Comparison of ENCODE assay signal across 8 mouse cellular contexts in genomic region chr16:44357571-44358268, GRCm38 (mm10). TPM values are rescaled to one million over a fixed set of nuclear protein-coding genes. Genes with fewer than 3 reads are reported as not detected.
DNase-seq lines count a peak whose midpoint lies in the region; ATAC-seq and TF ChIP-seq lines count a peak whose summit lies in the region.

No protein-coding gene starts in this region.

- peaks cover 6% of the 10 kb centered on the region; the same call in 1 of the 2 replicates for H3K36me3 ChIP-seq in heart, embryonic 11.5 days (ENCODE audit: control insufficient read depth, insufficient read depth, low read length)
- 0 out of 2 replicates have a peak, but pooled peaks cover 3% of the 10 kb centered on the region for H3K36me3 ChIP-seq in midbrain, postnatal 0 days (ENCODE audit: insufficient read depth, low read length)

- TF ChIP-seq CTCF in midbrain, postnatal 0 days (IDR thresholded peaks at IDR 0.05), result no peak

- no peaks in the 10 kb centered on the region for H3K27me3 ChIP-seq in heart, embryonic 11.5 days (ENCODE audit: control insufficient read depth, insufficient read depth, low read length)
- no peaks in the 10 kb centered on the region for H3K27me3 ChIP-seq in midbrain, postnatal 0 days (ENCODE audit: insufficient read depth, low read length)

- H3K4me2 ChIP-seq in heart, embryonic 11.5 days, result no peak overlapping the region
- H3K4me2 ChIP-seq in midbrain, postnatal 0 days (ENCODE audit: low read depth, low read length, poor library complexity, severe bottlenecking), result no peak overlapping the region

- no peak overlapping the region for H3K27ac ChIP-seq in heart, embryonic 11.5 days (ENCODE audit: low read depth, low read length)
- no peak overlapping the region for H3K27ac ChIP-seq in midbrain, postnatal 0 days (ENCODE audit: low read depth, low read length)

- peak; percentile 77; the same call in 1 of the 2 replicates for ATAC-seq in heart, embryonic 11.5 days (replicated peaks; ENCODE audit: insufficient number of reproducible peaks, low FRiP score, low TSS enrichment)
- no peak for ATAC-seq in frontal cortex, adult (ENCODE audit: low TSS enrichment)
- ATAC-seq in midbrain, postnatal 0 days (ENCODE audit: low FRiP score), result no peak

- H3K4me3 ChIP-seq in heart, embryonic 11.5 days (ENCODE audit: low read depth, low read length), result no peak overlapping the region
- H3K4me3 ChIP-seq in midbrain, postnatal 0 days (ENCODE audit: low read depth, low read length), result no peak overlapping the region

- H3K4me1 ChIP-seq in heart, embryonic 11.5 days (ENCODE audit: control insufficient read depth, insufficient read depth, low read length), result no peaks in the 10 kb centered on the region
- no peaks in the 10 kb centered on the region for H3K4me1 ChIP-seq in midbrain, postnatal 0 days (ENCODE audit: insufficient read depth, low read length)

- H3K9ac ChIP-seq in heart, embryonic 11.5 days (ENCODE audit: low read depth, low read length), result no peak overlapping the region
- H3K9ac ChIP-seq in midbrain, postnatal 0 days (replicated peaks; ENCODE audit: low read length, poor library complexity, severe bottlenecking), result no peak overlapping the region

- WGBS in heart, embryonic 11.5 days (ENCODE audit: insufficient replicate concordance), result 68% methylated on average over 4 of the region's 4 CpGs
- 78% methylated on average over 4 of the region's 4 CpGs for WGBS in midbrain, postnatal 0 days

- DNase-seq in A20 (ENCODE audit: low read depth, low spot score) (peak; percentile 63), NIH3T3 (ENCODE audit: low read depth) (peak; percentile 8)
- peak; percentile 59 to 79 for DNase-seq in kidney, postnatal 36 days
- peak; percentile 44 to 59 for DNase-seq in spleen, adult 18-20 months
- no peak for DNase-seq in right cerebral cortex, postnatal 14 days
- no peak for DNase-seq in midbrain, postnatal 0 days (ENCODE audit: low spot score)

- no peaks in the 10 kb centered on the region for H3K9me3 ChIP-seq in heart, embryonic 11.5 days (replicated peaks; ENCODE audit: control insufficient read depth, low read length)
- no peaks in the 10 kb centered on the region for H3K9me3 ChIP-seq in midbrain, postnatal 0 days (ENCODE audit: low read length)

RNA-seq across cellular contexts. Expression of gene Spice1, which starts 10.8 kb away (rescaled TPM):
- polyA plus RNA-seq in heart, embryonic 11.5 days (2014; fragmentation: Nextera tagmentation; extraction: Ambion mirVana), result 19.9 and 20.4 TPM in 2 replicates
- 14.0 and 16.4 TPM in 2 replicates for total RNA-seq in midbrain, postnatal 0 days (2014; rRNA removed)
- 9.1 and 10.9 TPM in 2 replicates for polyA plus RNA-seq in midbrain, postnatal 0 days (2015; fragmentation: Nextera tagmentation; extraction: Ambion mirVana)

RNA-seq across cellular contexts. Expression of gene Sidt1, which starts 24.7 kb away (rescaled TPM):
- polyA plus RNA-seq in heart, embryonic 11.5 days (2014; fragmentation: Nextera tagmentation; extraction: Ambion mirVana), result not detected in 2 replicates
- 30.4 and 35.8 TPM in 2 replicates for total RNA-seq in midbrain, postnatal 0 days (2014; rRNA removed)
- polyA plus RNA-seq in midbrain, postnatal 0 days (2015; fragmentation: Nextera tagmentation; extraction: Ambion mirVana), result 18.6 and 19.7 TPM in 2 replicates

RNA-seq across cellular contexts. Expression of gene Cfap44, which starts 36.9 kb away (rescaled TPM):
- 0.37 TPM in 1 of 2 replicates, not detected in the other for polyA plus RNA-seq in heart, embryonic 11.5 days (2014; fragmentation: Nextera tagmentation; extraction: Ambion mirVana)
- total RNA-seq in midbrain, postnatal 0 days (2014; rRNA removed), result 3.8 and 11.4 TPM in 2 replicates
- polyA plus RNA-seq in midbrain, postnatal 0 days (2015; fragmentation: Nextera tagmentation; extraction: Ambion mirVana), result 3.0 and 3.7 TPM in 2 replicates

Comparison
In these comparisons a context has a peak if more than half of its experiments do, and no peak if none do; other contexts are left out.
1. DNase-seq: peak in A20 (single experiment), NIH3T3 (single experiment), kidney, postnatal 36 days (2 of 2) and spleen, adult 18-20 months (2 of 2); none in right cerebral cortex, postnatal 14 days (single experiment) and midbrain, postnatal 0 days (single experiment).
2. RNA of gene Sidt1, which starts 24.7 kb away (polyA plus RNA-seq): 18.6 to 19.7 TPM in midbrain, postnatal 0 days; not detected in heart, embryonic 11.5 days; every median in the first group is over 10 times any median in the second.